Mouse (Mus musculus): ENCODE measurements around the gene Il12rb1. TPM values are rescaled to one million over a fixed set of nuclear protein-coding genes. Genes with fewer than 3 reads are reported as not detected.

Gene Il12rb1
- polyA plus RNA-seq, 2 experiments: 0.13 TPM; not detected in 1

GRCm38 (mm10) chr8:70839408-70840351 is 31.4 kb downstream of the Il12rb1 start, which contains the start of gene Arrdc2:
Arrdc2 (minus strand) TSS chr8:70839720.
- Histone ChIP-seq H3K4me1 (ENCODE audit: control insufficient read depth, insufficient read depth, low read length) (0 out of 2 replicates have a peak, but pooled peaks cover 3% of the 10 kb centered on the region), H3K36me3 (ENCODE audit: control insufficient read depth, insufficient read depth, low read length) (peaks cover 18% of the 10 kb centered on the region; the same call in 1 of the 2 replicates), H3K4me3 (replicated peaks; ENCODE audit: low read length) (peak within 1 kb of the TSS; percentile 67), H3K9ac (ENCODE audit: low read depth, low read length, severe bottlenecking) (peak within 1 kb of the TSS; percentile 68), H3K4me2 (replicated peaks; ENCODE audit: low read depth, low read length, severe bottlenecking) (peak within 1 kb of the TSS; percentile 85), H3K27ac (replicated peaks; ENCODE audit: low read depth, low read length) (peak within 1 kb of the TSS; percentile 85), H3K9me3 (ENCODE audit: control insufficient read depth, low read length) (no peaks in the 10 kb centered on the region), H3K27me3 (ENCODE audit: control insufficient read depth, insufficient read depth, low read length) (no peaks in the 10 kb centered on the region)
- peak; percentile 90; the same call in 1 of the 2 replicates for TF ChIP-seq POLR2A (IDR thresholded peaks at IDR 0.05; ENCODE audit: borderline replicate concordance, extremely low read depth, insufficient read depth, insufficient read length)
- WGBS: 3% methylated on average over 45 of the region's 55 CpGs
- DNase-seq (ENCODE audit: low spot score): peak; percentile 100
- ATAC-seq (ENCODE audit: low FRiP score, low read depth): peak; percentile 98

DNA sequence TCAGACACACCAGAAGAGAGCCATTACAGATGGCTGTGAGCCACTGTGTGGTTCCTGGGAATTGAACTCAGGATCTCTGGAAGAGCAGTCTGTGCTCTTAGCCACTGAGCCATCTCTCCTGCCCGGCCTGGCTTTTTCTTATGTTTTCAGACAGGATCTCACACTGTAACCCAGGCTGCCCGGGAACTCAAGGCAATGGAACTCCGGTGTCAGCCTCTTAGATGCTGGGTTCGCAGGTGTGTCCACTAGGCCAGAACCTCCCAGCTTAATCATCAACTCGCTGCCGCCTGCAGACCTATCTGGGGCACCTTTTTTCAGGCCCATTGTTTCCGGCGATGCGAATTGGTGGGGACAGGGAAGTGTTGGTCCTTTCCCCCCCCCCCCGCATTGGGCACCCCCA is 32.3 kb downstream of the Il12rb1 start:
- no peak for DNase-seq (ENCODE audit: low spot score)
- Histone ChIP-seq H3K9me3 (ENCODE audit: control insufficient read depth, low read length) (no peaks in the 10 kb centered on the region), H3K27me3 (ENCODE audit: control insufficient read depth, insufficient read depth, low read length) (no peaks in the 10 kb centered on the region), H3K27ac (replicated peaks; ENCODE audit: low read depth, low read length) (no peak overlapping the region), H3K36me3 (ENCODE audit: control insufficient read depth, insufficient read depth, low read length) (peaks cover 12% of the 10 kb centered on the region; the same call in 1 of the 2 replicates), H3K4me1 (ENCODE audit: control insufficient read depth, insufficient read depth, low read length) (0 out of 2 replicates have a peak, but pooled peaks cover 3% of the 10 kb centered on the region), H3K4me2 (replicated peaks; ENCODE audit: low read depth, low read length, severe bottlenecking) (no peak overlapping the region), H3K9ac (ENCODE audit: low read depth, low read length, severe bottlenecking) (no peak overlapping the region), H3K4me3 (replicated peaks; ENCODE audit: low read length) (no peak overlapping the region)
- TF ChIP-seq POLR2A (IDR thresholded peaks at IDR 0.05; ENCODE audit: borderline replicate concordance, extremely low read depth, insufficient read depth, insufficient read length): no peak
- no peak for ATAC-seq (ENCODE audit: low FRiP score, low read depth)
- 64% methylated on average over 9 of the region's 10 CpGs for WGBS

DNA sequence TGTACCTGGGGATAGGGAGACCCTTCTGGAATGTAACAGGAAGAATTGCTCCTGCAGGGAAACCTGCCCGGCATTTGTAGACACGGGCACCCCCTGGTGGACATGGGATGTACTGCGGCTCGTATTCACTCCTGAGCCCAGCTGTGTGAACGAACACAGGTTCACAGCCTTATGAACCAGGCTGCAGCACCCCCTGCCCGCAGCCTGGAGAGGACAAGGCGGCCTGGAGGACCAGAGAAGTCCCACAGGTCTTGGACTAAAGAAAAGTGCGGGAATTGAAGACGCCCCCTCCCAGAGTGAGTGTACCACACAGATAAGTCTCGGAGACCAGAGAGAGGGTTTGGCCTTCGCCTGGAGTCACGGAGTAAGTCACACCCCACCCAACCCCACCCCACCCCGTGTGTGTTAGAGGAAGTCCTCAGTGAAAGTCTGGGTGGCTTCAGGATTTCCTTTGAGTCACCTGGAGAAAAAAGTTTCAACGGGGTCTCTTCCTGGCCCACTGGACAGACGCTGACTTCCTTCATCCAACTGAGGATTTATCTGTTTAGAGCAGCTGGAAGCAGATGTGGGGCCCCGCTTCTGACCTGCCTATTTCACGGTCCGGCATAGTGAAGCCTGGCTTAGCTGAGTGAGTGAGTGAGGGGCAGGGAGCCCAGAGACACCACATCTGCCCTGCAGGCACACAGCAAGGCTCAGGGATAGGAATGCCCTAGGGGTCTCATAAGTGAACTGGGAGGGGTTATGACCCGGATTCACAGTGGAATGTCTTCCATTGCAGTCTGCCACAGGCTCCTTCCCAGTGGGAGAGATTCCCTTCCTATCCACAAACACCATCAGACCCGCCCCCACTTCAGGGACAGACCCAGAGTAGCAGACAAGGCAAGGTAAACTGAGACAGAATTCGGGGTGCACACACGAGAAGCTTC is 33.2 kb downstream of the Il12rb1 start:
- 0 out of 2 replicates have a peak, but pooled peaks cover 6% of the 10 kb centered on the region for H3K36me3 ChIP-seq (ENCODE audit: control insufficient read depth, insufficient read depth, low read length)
- H3K4me3 ChIP-seq (replicated peaks; ENCODE audit: low read length): no peak overlapping the region
- DNase-seq (ENCODE audit: low spot score): peak; percentile 82
- H3K27me3 ChIP-seq (ENCODE audit: control insufficient read depth, insufficient read depth, low read length): no peaks in the 10 kb centered on the region
- no peak overlapping the region for H3K4me2 ChIP-seq (replicated peaks; ENCODE audit: low read depth, low read length, severe bottlenecking)
- no peak for ATAC-seq (ENCODE audit: low FRiP score, low read depth)
- H3K9me3 ChIP-seq (ENCODE audit: control insufficient read depth, low read length): no peaks in the 10 kb centered on the region
- 39% methylated on average over 22 of the region's 22 CpGs for WGBS
- H3K9ac ChIP-seq (ENCODE audit: low read depth, low read length, severe bottlenecking): no peak overlapping the region
- H3K4me1 ChIP-seq (ENCODE audit: control insufficient read depth, insufficient read depth, low read length): 0 out of 2 replicates have a peak, but pooled peaks cover 3% of the 10 kb centered on the region
- TF ChIP-seq POLR2A (IDR thresholded peaks at IDR 0.05; ENCODE audit: borderline replicate concordance, extremely low read depth, insufficient read depth, insufficient read length): no peak
- no peak overlapping the region for H3K27ac ChIP-seq (replicated peaks; ENCODE audit: low read depth, low read length)

- no peak for DNase-seq (ENCODE audit: low spot score)
Observed at GRCm38 (mm10) chr8:70842484-70842883, 34.2 kb downstream of the Il12rb1 start.

More at GRCm38 (mm10) chr8:70842484-70842883, 34.2 kb downstream of the Il12rb1 start:
- no peak for TF ChIP-seq POLR2A (IDR thresholded peaks at IDR 0.05; ENCODE audit: borderline replicate concordance, extremely low read depth, insufficient read depth, insufficient read length)
- no peaks in the 10 kb centered on the region for H3K27me3 ChIP-seq (ENCODE audit: control insufficient read depth, insufficient read depth, low read length)
- H3K27ac ChIP-seq (replicated peaks; ENCODE audit: low read depth, low read length): no peak overlapping the region
- H3K4me1 ChIP-seq (ENCODE audit: control insufficient read depth, insufficient read depth, low read length): 0 out of 2 replicates have a peak, but pooled peaks cover 3% of the 10 kb centered on the region
- H3K4me3 ChIP-seq (replicated peaks; ENCODE audit: low read length): no peak overlapping the region
- H3K9ac ChIP-seq (ENCODE audit: low read depth, low read length, severe bottlenecking): no peak overlapping the region
- 71% methylated on average over 25 of the region's 25 CpGs for WGBS
- H3K9me3 ChIP-seq (ENCODE audit: control insufficient read depth, low read length): no peaks in the 10 kb centered on the region
- no peak overlapping the region for H3K4me2 ChIP-seq (replicated peaks; ENCODE audit: low read depth, low read length, severe bottlenecking)
- ATAC-seq (ENCODE audit: low FRiP score, low read depth): no peak
- no peaks in the 10 kb centered on the region for H3K36me3 ChIP-seq (ENCODE audit: control insufficient read depth, insufficient read depth, low read length)

All from limb, embryonic 14.5 days (tissue).